Mouse (Mus musculus): Measurements from ENCODE around the gene Nabp1. TPM values are rescaled to one million over a fixed set of nuclear protein-coding genes. Genes with fewer than 3 reads are reported as not detected.

Gene Nabp1
- polyA plus RNA-seq, 1 experiment from 2014 or later: 23.0 TPM

DNA sequence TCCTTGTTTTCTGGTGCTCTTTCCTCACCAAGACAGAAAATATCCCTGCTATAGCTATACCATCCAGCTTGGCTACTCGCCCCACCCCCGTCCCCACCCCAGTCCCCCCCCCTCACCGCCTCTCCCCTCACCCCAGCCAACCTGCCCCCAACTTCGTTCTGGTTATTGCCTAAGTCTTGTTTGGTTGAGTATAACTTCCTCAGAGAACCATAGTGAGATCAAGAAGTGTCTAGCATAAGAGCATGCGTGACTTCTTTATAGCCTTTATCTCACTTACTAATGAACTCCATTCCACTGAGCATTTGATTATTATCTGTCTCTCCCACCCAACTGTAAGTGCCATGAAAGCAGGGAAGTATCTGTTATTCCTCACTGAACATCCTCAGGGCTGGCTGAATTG lies 24.1 kb upstream of the Nabp1 start:
- Histone ChIP-seq H3K9ac (ENCODE audit: low read length) (no peak overlapping the region), H3K4me2 (ENCODE audit: low read depth, low read length) (no peak overlapping the region), H3K27me3 (ENCODE audit: control insufficient read depth, insufficient read depth, low read length) (no peaks in the 10 kb centered on the region), H3K4me1 (ENCODE audit: control insufficient read depth, insufficient read depth, low read length) (peaks cover 7% of the 10 kb centered on the region), H3K9me3 (replicated peaks; ENCODE audit: control insufficient read depth, low read length) (no peaks in the 10 kb centered on the region), H3K36me3 (ENCODE audit: control insufficient read depth, insufficient read depth, low read length) (no peaks in the 10 kb centered on the region), H3K27ac (ENCODE audit: low read length) (no peak overlapping the region), H3K4me3 (replicated peaks; ENCODE audit: low read length) (no peak overlapping the region)
- 82% methylated on average over 5 of the region's 5 CpGs for WGBS
- no peak for ATAC-seq (ENCODE audit: insufficient read depth, low FRiP score)

- WGBS: 79% methylated on average over 12 of the region's 12 CpGs
- H3K4me2 ChIP-seq (ENCODE audit: low read depth, low read length): no peak overlapping the region
- no peak overlapping the region for H3K9ac ChIP-seq (ENCODE audit: low read length)
- no peaks in the 10 kb centered on the region for H3K27me3 ChIP-seq (ENCODE audit: control insufficient read depth, insufficient read depth, low read length)
- H3K9me3 ChIP-seq (replicated peaks; ENCODE audit: control insufficient read depth, low read length): no peaks in the 10 kb centered on the region
- H3K36me3 ChIP-seq (ENCODE audit: control insufficient read depth, insufficient read depth, low read length): no peaks in the 10 kb centered on the region
- peaks cover 7% of the 10 kb centered on the region for H3K4me1 ChIP-seq (ENCODE audit: control insufficient read depth, insufficient read depth, low read length)
- no peak overlapping the region for H3K27ac ChIP-seq (ENCODE audit: low read length)
- no peak overlapping the region for H3K4me3 ChIP-seq (replicated peaks; ENCODE audit: low read length)
- ATAC-seq (ENCODE audit: insufficient read depth, low FRiP score): no peak
Measured at GRCm38 (mm10) chr1:51501251-51501650, 23.0 kb upstream of the Nabp1 start.

- Histone ChIP-seq H3K9ac (ENCODE audit: low read length) (no peak overlapping the region), H3K4me2 (ENCODE audit: low read depth, low read length) (no peak overlapping the region), H3K4me1 (ENCODE audit: control insufficient read depth, insufficient read depth, low read length) (no peaks in the 10 kb centered on the region), H3K27ac (ENCODE audit: low read length) (no peak overlapping the region), H3K27me3 (ENCODE audit: control insufficient read depth, insufficient read depth, low read length) (no peaks in the 10 kb centered on the region), H3K4me3 (replicated peaks; ENCODE audit: low read length) (no peak overlapping the region), H3K36me3 (ENCODE audit: control insufficient read depth, insufficient read depth, low read length) (no peaks in the 10 kb centered on the region), H3K9me3 (replicated peaks; ENCODE audit: control insufficient read depth, low read length) (no peaks in the 10 kb centered on the region)
- no peak for ATAC-seq (ENCODE audit: insufficient read depth, low FRiP score)
- 71% methylated on average over 2 of the region's 2 CpGs for WGBS
Measured at GRCm38 (mm10) chr1:51498601-51499098, 20.4 kb upstream of the Nabp1 start.

- H3K27me3 ChIP-seq (ENCODE audit: control insufficient read depth, insufficient read depth, low read length): no peaks in the 10 kb centered on the region
- H3K9ac ChIP-seq (ENCODE audit: low read length): no peak overlapping the region
- H3K4me3 ChIP-seq (replicated peaks; ENCODE audit: low read length): no peak overlapping the region
- ATAC-seq (ENCODE audit: insufficient read depth, low FRiP score): no peak
- WGBS: 93% methylated on average over 1 of the region's 1 CpGs
- no peak overlapping the region for H3K27ac ChIP-seq (ENCODE audit: low read length)
- H3K36me3 ChIP-seq (ENCODE audit: control insufficient read depth, insufficient read depth, low read length): no peaks in the 10 kb centered on the region
- no peak overlapping the region for H3K4me2 ChIP-seq (ENCODE audit: low read depth, low read length)
- H3K4me1 ChIP-seq (ENCODE audit: control insufficient read depth, insufficient read depth, low read length): no peaks in the 10 kb centered on the region
- H3K9me3 ChIP-seq (replicated peaks; ENCODE audit: control insufficient read depth, low read length): no peaks in the 10 kb centered on the region
Measured at GRCm38 (mm10) chr1:51496163-51496562, 17.9 kb upstream of the Nabp1 start.

DNA sequence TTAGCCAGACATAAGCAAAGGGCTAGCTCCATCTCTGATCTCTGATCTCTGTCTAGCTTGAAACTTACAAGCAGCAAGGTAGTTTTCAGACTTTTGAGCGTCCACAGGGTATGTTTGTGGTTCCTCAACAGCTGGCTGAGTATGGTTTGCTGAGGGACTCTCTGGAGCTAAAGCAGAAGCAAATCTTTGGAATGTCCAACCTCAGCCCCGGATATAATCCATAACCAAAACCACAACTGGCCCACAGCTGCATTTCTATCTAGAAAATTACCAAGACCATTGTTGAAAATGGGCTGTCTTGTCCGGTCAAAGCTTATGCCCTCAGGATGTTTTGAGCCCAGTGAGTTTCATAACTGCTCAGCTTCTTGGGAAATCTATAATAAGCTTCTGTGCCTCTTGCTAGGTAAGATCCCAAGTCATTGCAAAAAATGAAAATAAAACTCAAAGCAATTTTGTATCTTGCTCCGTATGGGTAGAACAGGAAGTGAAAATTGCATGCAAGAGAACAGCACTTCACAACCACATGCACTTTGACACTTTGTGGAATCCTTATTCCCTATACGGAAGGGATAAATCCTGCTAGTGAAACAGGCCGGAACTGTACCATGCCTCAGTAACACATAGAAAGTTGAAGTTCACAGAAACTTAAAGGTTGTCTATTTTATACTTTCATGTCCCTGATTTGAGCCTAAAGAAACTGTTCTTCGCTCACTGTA lies 15.5 kb upstream of the Nabp1 start:
- WGBS: 79% methylated on average over 7 of the region's 7 CpGs
- H3K4me1 ChIP-seq (ENCODE audit: control insufficient read depth, insufficient read depth, low read length): no peaks in the 10 kb centered on the region
- H3K9ac ChIP-seq (ENCODE audit: low read length): no peak overlapping the region
- H3K4me2 ChIP-seq (ENCODE audit: low read depth, low read length): no peak overlapping the region
- no peaks in the 10 kb centered on the region for H3K36me3 ChIP-seq (ENCODE audit: control insufficient read depth, insufficient read depth, low read length)
- no peaks in the 10 kb centered on the region for H3K27me3 ChIP-seq (ENCODE audit: control insufficient read depth, insufficient read depth, low read length)
- no peak for ATAC-seq (ENCODE audit: insufficient read depth, low FRiP score)
- H3K4me3 ChIP-seq (replicated peaks; ENCODE audit: low read length): no peak overlapping the region
- no peak overlapping the region for H3K27ac ChIP-seq (ENCODE audit: low read length)
- H3K9me3 ChIP-seq (replicated peaks; ENCODE audit: control insufficient read depth, low read length): no peaks in the 10 kb centered on the region

GRCm38 (mm10) chr1:51486291-51486690 lies 8.1 kb upstream of the Nabp1 start:
- WGBS: 47% methylated on average over 1 of the region's 1 CpGs
- no peaks in the 10 kb centered on the region for H3K4me1 ChIP-seq (ENCODE audit: control insufficient read depth, insufficient read depth, low read length)
- no peak for ATAC-seq (ENCODE audit: insufficient read depth, low FRiP score)

GRCm38 (mm10) chr1:51480386-51480785 lies 2.2 kb upstream of the Nabp1 start:
- no peak for ATAC-seq (ENCODE audit: insufficient read depth, low FRiP score)
- no peak overlapping the region for H3K9ac ChIP-seq (ENCODE audit: low read length)
- no peak overlapping the region for H3K4me3 ChIP-seq (replicated peaks; ENCODE audit: low read length)
- H3K27ac ChIP-seq (ENCODE audit: low read length): no peak overlapping the region
- no peaks in the 10 kb centered on the region for H3K9me3 ChIP-seq (replicated peaks; ENCODE audit: control insufficient read depth, low read length)
- no peak overlapping the region for H3K4me2 ChIP-seq (ENCODE audit: low read depth, low read length)
- H3K4me1 ChIP-seq (ENCODE audit: control insufficient read depth, insufficient read depth, low read length): no peaks in the 10 kb centered on the region
- no peaks in the 10 kb centered on the region for H3K27me3 ChIP-seq (ENCODE audit: control insufficient read depth, insufficient read depth, low read length)
- peaks cover 4% of the 10 kb centered on the region for H3K36me3 ChIP-seq (ENCODE audit: control insufficient read depth, insufficient read depth, low read length)

More at GRCm38 (mm10) chr1:51486291-51486690, 8.1 kb upstream of the Nabp1 start:
- no peak overlapping the region for H3K4me3 ChIP-seq (replicated peaks; ENCODE audit: low read length)
- no peak overlapping the region for H3K4me2 ChIP-seq (ENCODE audit: low read depth, low read length)
- no peaks in the 10 kb centered on the region for H3K36me3 ChIP-seq (ENCODE audit: control insufficient read depth, insufficient read depth, low read length)
- H3K9me3 ChIP-seq (replicated peaks; ENCODE audit: control insufficient read depth, low read length): no peaks in the 10 kb centered on the region
- no peak overlapping the region for H3K27ac ChIP-seq (ENCODE audit: low read length)
- no peaks in the 10 kb centered on the region for H3K27me3 ChIP-seq (ENCODE audit: control insufficient read depth, insufficient read depth, low read length)
- H3K9ac ChIP-seq (ENCODE audit: low read length): no peak overlapping the region

DNA sequence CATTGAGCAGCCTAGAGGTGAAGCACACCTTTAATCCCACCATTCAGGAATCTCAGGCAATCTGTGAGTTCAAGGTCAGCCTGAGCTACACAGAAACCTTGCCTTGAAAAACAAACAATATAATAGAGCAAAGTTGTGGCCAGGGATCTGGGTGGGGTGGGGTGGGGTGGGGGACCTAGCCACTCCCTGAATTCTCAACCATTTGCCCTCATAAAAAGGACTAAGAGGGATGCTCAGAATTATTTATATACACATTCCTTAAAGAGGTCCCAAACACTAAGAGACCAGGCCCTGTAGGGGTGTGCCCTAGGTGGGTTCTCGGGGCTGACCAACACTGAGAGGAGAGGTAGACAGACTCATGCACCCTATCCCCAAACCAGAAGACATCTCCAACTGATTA lies 1.5 kb upstream of the Nabp1 start:
- WGBS: 93% methylated on average over 1 of the region's 1 CpGs
- no peak for ATAC-seq (ENCODE audit: insufficient read depth, low FRiP score)
- no peaks in the 10 kb centered on the region for H3K27me3 ChIP-seq (ENCODE audit: control insufficient read depth, insufficient read depth, low read length)

DNA sequence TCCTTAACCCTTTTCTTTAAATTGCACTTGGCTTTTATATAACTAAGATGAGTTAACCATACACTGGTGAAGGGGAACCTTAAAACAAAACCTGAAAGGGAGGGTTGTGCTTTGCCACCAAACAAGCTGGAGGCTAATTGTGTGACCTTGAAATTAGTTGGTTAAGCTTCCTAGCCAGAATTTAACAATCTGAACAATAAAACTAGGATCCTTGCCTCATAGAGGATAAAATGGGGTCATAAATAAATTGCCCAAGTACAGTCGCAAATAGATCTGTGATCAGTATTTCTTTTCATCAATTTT lies 753 bp upstream of the Nabp1 start:
- H3K9me3 ChIP-seq (replicated peaks; ENCODE audit: control insufficient read depth, low read length): no peaks in the 10 kb centered on the region
- H3K9ac ChIP-seq (ENCODE audit: low read length): peak overlapping the region; percentile 90
- no peaks in the 10 kb centered on the region for H3K27me3 ChIP-seq (ENCODE audit: control insufficient read depth, insufficient read depth, low read length)
- peak overlapping the region; percentile 62 for H3K4me2 ChIP-seq (ENCODE audit: low read depth, low read length)
- H3K36me3 ChIP-seq (ENCODE audit: control insufficient read depth, insufficient read depth, low read length): peaks cover 4% of the 10 kb centered on the region
- 75% methylated on average over 1 of the region's 1 CpGs for WGBS
- ATAC-seq (ENCODE audit: insufficient read depth, low FRiP score): no peak
- H3K4me1 ChIP-seq (ENCODE audit: control insufficient read depth, insufficient read depth, low read length): no peaks in the 10 kb centered on the region
- peak overlapping the region; percentile 82 for H3K4me3 ChIP-seq (replicated peaks; ENCODE audit: low read length)
- peak overlapping the region; percentile 92 for H3K27ac ChIP-seq (ENCODE audit: low read length)

More for the DNA sequence above, 1.5 kb upstream of the Nabp1 start:
- Histone ChIP-seq H3K36me3 (ENCODE audit: control insufficient read depth, insufficient read depth, low read length) (peaks cover 4% of the 10 kb centered on the region), H3K4me2 (ENCODE audit: low read depth, low read length) (no peak overlapping the region), H3K27ac (ENCODE audit: low read length) (no peak overlapping the region), H3K9ac (ENCODE audit: low read length) (no peak overlapping the region), H3K4me3 (replicated peaks; ENCODE audit: low read length) (no peak overlapping the region), H3K9me3 (replicated peaks; ENCODE audit: control insufficient read depth, low read length) (no peaks in the 10 kb centered on the region), H3K4me1 (ENCODE audit: control insufficient read depth, insufficient read depth, low read length) (no peaks in the 10 kb centered on the region)
